Comparison of ENCODE assay signal across 7 mouse cellular contexts in genomic region chr5:138994108-138994785, GRCm38 (mm10). TPM values are rescaled to one million over a fixed set of nuclear protein-coding genes. Genes with fewer than 3 reads are reported as not detected.
DNase-seq lines count a peak whose midpoint lies in the region; ATAC-seq and TF ChIP-seq lines count a peak whose summit lies in the region.

No protein-coding gene starts in this region.

- peak overlapping the region; percentile 90 for H3K9ac ChIP-seq in heart, embryonic 16.5 days (ENCODE audit: low read length)
- peak overlapping the region; percentile 75 for H3K9ac ChIP-seq in midbrain, embryonic 14.5 days (replicated peaks; ENCODE audit: low read length)

- no peak for DNase-seq in testis, postnatal 14 days (ENCODE audit: low spot score)
- DNase-seq in kidney, postnatal 36 days, result peak; percentile 50 to 68
- peak; percentile 41 for DNase-seq in midbrain, embryonic 14.5 days
- no peak for DNase-seq in spleen, adult 18-20 months

- no peaks in the 10 kb centered on the region for H3K36me3 ChIP-seq in testis, adult 2 months (ENCODE audit: control insufficient read depth, insufficient read depth, low read length)
- H3K36me3 ChIP-seq in heart, embryonic 16.5 days (ENCODE audit: control insufficient read depth, insufficient read depth), result no peaks in the 10 kb centered on the region
- no peaks in the 10 kb centered on the region for H3K36me3 ChIP-seq in midbrain, embryonic 14.5 days (ENCODE audit: control insufficient read depth, insufficient read depth, low read length)

- peak overlapping the region; percentile 72 for H3K4me2 ChIP-seq in heart, embryonic 16.5 days (ENCODE audit: low read depth, low read length)
- H3K4me2 ChIP-seq in midbrain, embryonic 14.5 days (ENCODE audit: low read length), result peak overlapping the region; percentile 94

- peaks cover 4% of the 10 kb centered on the region for H3K27me3 ChIP-seq in testis, adult 2 months (ENCODE audit: control insufficient read depth, insufficient read depth, low read length)
- H3K27me3 ChIP-seq in heart, embryonic 16.5 days (ENCODE audit: control insufficient read depth, insufficient read depth, low read length), result peaks cover 17% of the 10 kb centered on the region
- peaks cover 71% of the 10 kb centered on the region for H3K27me3 ChIP-seq in midbrain, embryonic 14.5 days (ENCODE audit: control insufficient read depth, insufficient read depth, low read length)

- WGBS in heart, embryonic 16.5 days, result under 1% methylated on average over 48 of the region's 48 CpGs
- WGBS in midbrain, embryonic 14.5 days, result under 1% methylated on average over 48 of the region's 48 CpGs

- no peak for ATAC-seq in heart, embryonic 16.5 days (replicated peaks; ENCODE audit: extremely low read depth, insufficient read depth, low FRiP score)
- ATAC-seq in midbrain, embryonic 14.5 days (ENCODE audit: low FRiP score, low TSS enrichment), result no peak

- no peaks in the 10 kb centered on the region for H3K9me3 ChIP-seq in heart, embryonic 16.5 days (replicated peaks; ENCODE audit: control insufficient read depth, low read length)
- no peaks in the 10 kb centered on the region for H3K9me3 ChIP-seq in midbrain, embryonic 14.5 days (ENCODE audit: control insufficient read depth, low read length)

- TF ChIP-seq POLR2A in testis, adult 2 months (IDR thresholded peaks at IDR 0.05; ENCODE audit: control insufficient read depth, low read depth, low read length), result no peak
- TF ChIP-seq POLR2A in bone marrow macrophage, adult 2 months (IDR thresholded peaks at IDR 0.05; ENCODE audit: borderline replicate concordance, low read depth, low read length), result no peak

- peak overlapping the region; percentile 43; the same call in 1 of the 2 replicates for H3K27ac ChIP-seq in testis, adult 2 months (ENCODE audit: control insufficient read depth, insufficient read depth, low read depth, low read length)
- H3K27ac ChIP-seq in bone marrow macrophage, adult 2 months (ENCODE audit: insufficient read depth, low read depth, low read length), result no peak overlapping the region; the same call in 1 of the 2 replicates
- peak overlapping the region; percentile 97 for H3K27ac ChIP-seq in heart, embryonic 16.5 days (ENCODE audit: low read length)
- peak overlapping the region; percentile 85 for H3K27ac ChIP-seq in midbrain, embryonic 14.5 days (replicated peaks; ENCODE audit: low read depth, low read length)

- peaks cover 40% of the 10 kb centered on the region for H3K4me1 ChIP-seq in testis, adult 2 months (ENCODE audit: control insufficient read depth, insufficient read depth, low read length)
- H3K4me1 ChIP-seq in bone marrow macrophage, adult 2 months (ENCODE audit: control insufficient read depth, insufficient read depth, low read length), result peaks cover 17% of the 10 kb centered on the region
- peaks cover 63% of the 10 kb centered on the region for H3K4me1 ChIP-seq in heart, embryonic 16.5 days (ENCODE audit: control insufficient read depth, insufficient read depth, low read length)
- H3K4me1 ChIP-seq in midbrain, embryonic 14.5 days (ENCODE audit: control insufficient read depth, insufficient read depth, low read length), result peaks cover 39% of the 10 kb centered on the region

- H3K4me3 ChIP-seq in testis, adult 2 months (ENCODE audit: control insufficient read depth, low read depth, low read length), result peak overlapping the region; percentile 88
- peak overlapping the region; percentile 81 for H3K4me3 ChIP-seq in bone marrow macrophage, adult 2 months (ENCODE audit: insufficient read depth, low read length)
- peak overlapping the region; percentile 78 for H3K4me3 ChIP-seq in heart, embryonic 16.5 days (ENCODE audit: low read length)
- peak overlapping the region; percentile 58 for H3K4me3 ChIP-seq in midbrain, embryonic 14.5 days (replicated peaks; ENCODE audit: low read depth, low read length)

- no peak for TF ChIP-seq CTCF in testis, adult 2 months (IDR thresholded peaks at IDR 0.05; ENCODE audit: control insufficient read depth, insufficient read depth, insufficient replicate concordance, low read depth, low read length)
- no peak for TF ChIP-seq CTCF in bone marrow macrophage, adult 2 months (IDR thresholded peaks at IDR 0.05; ENCODE audit: low read depth, low read length)

RNA-seq across cellular contexts. Expression of gene Pdgfa, which starts 2.9 kb away (rescaled TPM):
- polyA plus RNA-seq in testis, adult 2 months (2012; rRNA removed), result 10.1 and 10.5 TPM in 2 replicates
- polyA plus RNA-seq in bone marrow macrophage, adult 2 months (2012; ENCODE audit: insufficient read depth, insufficient read length, missing spikeins), result 15.6 and 15.8 TPM in 2 replicates
- polyA plus RNA-seq in heart, embryonic 16.5 days (2015; fragmentation: Nextera tagmentation; extraction: Ambion mirVana), result 54.0 and 56.0 TPM in 2 replicates
- polyA plus RNA-seq in midbrain, embryonic 14.5 days (2014; fragmentation: Nextera tagmentation; extraction: Ambion mirVana), result 16.2 and 24.6 TPM in 2 replicates

Comparison
In these comparisons a context has a peak if more than half of its experiments do, and no peak if none do; other contexts are left out.
1. DNase-seq: peak in kidney, postnatal 36 days (2 of 2) and midbrain, embryonic 14.5 days (single experiment); none in testis, postnatal 14 days (single experiment) and spleen, adult 18-20 months (0 of 2).
2. Peak in every context shown above with its lines, with median percentiles within 50 percentile points of each other: H3K4me3 ChIP-seq.